Mouse (Mus musculus): ENCODE results near the gene Pds5a. TPM values are rescaled to one million over a fixed set of nuclear protein-coding genes. Genes with fewer than 3 reads are reported as not detected.

Pds5a gene
- polyA plus RNA-seq, 1 experiment from 2014 or later, result 19.8 TPM

GRCm38 (mm10) chr5:65606820-65607219, 91.3 kb downstream of the Pds5a start:
- H3K27ac ChIP-seq (ENCODE audit: low read length), result no peak overlapping the region
- H3K36me3 ChIP-seq (ENCODE audit: insufficient read depth, low read length), result 0 out of 2 replicates have a peak, but pooled peaks cover 8% of the 10 kb centered on the region
- TF ChIP-seq EP300 (IDR thresholded peaks at IDR 0.05), result no peak
- TF ChIP-seq CTCF (IDR thresholded peaks at IDR 0.05), result no peak
- no peak for DNase-seq (ENCODE audit: low spot score)
- no peaks in the 10 kb centered on the region for H3K9me3 ChIP-seq (ENCODE audit: low read length)
- no peak overlapping the region for H3K4me2 ChIP-seq (replicated peaks; ENCODE audit: low read depth, low read length)
- no peaks in the 10 kb centered on the region for H3K4me1 ChIP-seq (ENCODE audit: insufficient read depth, low read depth, low read length)
- no peaks in the 10 kb centered on the region for H3K27me3 ChIP-seq (replicated peaks; ENCODE audit: insufficient read depth, low read length)
- 88% methylated on average over 1 of the region's 1 CpGs for WGBS
- no peak for ATAC-seq
- no peak overlapping the region for H3K9ac ChIP-seq (replicated peaks; ENCODE audit: low read depth)
- H3K4me3 ChIP-seq (ENCODE audit: low read depth, low read length), result no peak overlapping the region

DNA sequence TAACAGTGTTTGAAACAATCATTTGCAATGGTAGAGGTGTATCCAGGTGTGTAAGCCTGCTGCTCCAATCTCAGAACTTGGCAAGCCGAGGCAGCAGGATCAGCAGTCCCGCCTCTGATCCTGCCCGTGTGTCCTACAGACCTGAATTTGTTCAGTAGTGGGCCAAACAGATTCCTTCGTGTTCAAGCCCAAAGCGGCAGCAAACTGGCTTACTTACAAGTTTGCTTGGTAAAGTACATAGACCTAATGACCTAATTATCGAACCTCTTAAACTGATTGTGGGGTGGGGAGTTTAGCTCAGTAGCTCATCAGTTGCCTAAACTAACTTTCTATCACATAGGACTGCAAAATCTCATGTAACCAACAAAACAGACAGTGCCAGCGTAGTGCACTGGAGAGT, 98.4 kb downstream of the Pds5a start:
- 87% methylated on average over 7 of the region's 7 CpGs for WGBS
- no peak for DNase-seq (ENCODE audit: low spot score)
- H3K4me1 ChIP-seq (ENCODE audit: insufficient read depth, low read depth, low read length), result no peaks in the 10 kb centered on the region
- no peak overlapping the region for H3K4me2 ChIP-seq (replicated peaks; ENCODE audit: low read depth, low read length)
- no peak overlapping the region for H3K4me3 ChIP-seq (ENCODE audit: low read depth, low read length)
- ATAC-seq, result no peak
- H3K36me3 ChIP-seq (ENCODE audit: insufficient read depth, low read length), result peaks cover 1% of the 10 kb centered on the region; the same call in 1 of the 2 replicates
- no peak for TF ChIP-seq CTCF (IDR thresholded peaks at IDR 0.05)
- TF ChIP-seq EP300 (IDR thresholded peaks at IDR 0.05), result no peak
- no peak overlapping the region for H3K9ac ChIP-seq (replicated peaks; ENCODE audit: low read depth)
- H3K9me3 ChIP-seq (ENCODE audit: low read length), result no peaks in the 10 kb centered on the region
- no peak overlapping the region for H3K27ac ChIP-seq (ENCODE audit: low read length)
- no peaks in the 10 kb centered on the region for H3K27me3 ChIP-seq (replicated peaks; ENCODE audit: insufficient read depth, low read length)

DNA sequence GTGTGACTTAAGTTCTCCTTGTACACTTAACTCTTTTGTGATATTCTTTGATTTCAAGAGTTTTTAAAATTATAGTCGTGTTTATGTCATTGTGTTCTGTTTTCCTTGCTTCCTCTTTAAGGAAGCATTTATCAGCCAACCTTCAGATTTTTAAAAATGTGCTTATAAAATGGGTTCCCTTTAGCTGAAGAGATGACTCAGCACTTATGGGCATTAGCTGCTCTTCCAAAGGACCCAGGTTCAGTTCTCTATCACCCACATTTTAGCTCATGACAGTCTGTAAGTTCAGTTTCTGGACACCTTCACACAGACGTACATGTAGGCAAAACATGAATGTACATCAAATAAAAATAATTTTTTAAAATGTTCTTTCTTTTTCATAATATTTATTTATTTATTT, 105.7 kb downstream of the Pds5a start:
- H3K4me1 ChIP-seq (ENCODE audit: insufficient read depth, low read depth, low read length), result no peaks in the 10 kb centered on the region
- 82% methylated on average over 2 of the region's 2 CpGs for WGBS
- DNase-seq (ENCODE audit: low spot score) (no peak), ATAC-seq (no peak)
- no peaks in the 10 kb centered on the region for H3K9me3 ChIP-seq (ENCODE audit: low read length)
- no peak overlapping the region for H3K9ac ChIP-seq (replicated peaks; ENCODE audit: low read depth)
- 0 out of 2 replicates have a peak, but pooled peaks cover 8% of the 10 kb centered on the region for H3K36me3 ChIP-seq (ENCODE audit: insufficient read depth, low read length)
- no peak overlapping the region for H3K4me2 ChIP-seq (replicated peaks; ENCODE audit: low read depth, low read length)
- no peaks in the 10 kb centered on the region for H3K27me3 ChIP-seq (replicated peaks; ENCODE audit: insufficient read depth, low read length)
- no peak for TF ChIP-seq CTCF (IDR thresholded peaks at IDR 0.05)
- TF ChIP-seq EP300 (IDR thresholded peaks at IDR 0.05), result no peak
- H3K4me3 ChIP-seq (ENCODE audit: low read depth, low read length), result no peak overlapping the region
- no peak overlapping the region for H3K27ac ChIP-seq (ENCODE audit: low read length)

GRCm38 (mm10) chr5:65590199-65590598, 107.9 kb downstream of the Pds5a start:
- Histone ChIP-seq H3K27ac (ENCODE audit: low read length) (no peak overlapping the region), H3K4me2 (replicated peaks; ENCODE audit: low read depth, low read length) (no peak overlapping the region), H3K9ac (replicated peaks; ENCODE audit: low read depth) (no peak overlapping the region), H3K36me3 (ENCODE audit: insufficient read depth, low read length) (0 out of 2 replicates have a peak, but pooled peaks cover 8% of the 10 kb centered on the region), H3K4me3 (ENCODE audit: low read depth, low read length) (no peak overlapping the region), H3K4me1 (ENCODE audit: insufficient read depth, low read depth, low read length) (no peaks in the 10 kb centered on the region), H3K27me3 (replicated peaks; ENCODE audit: insufficient read depth, low read length) (no peaks in the 10 kb centered on the region), H3K9me3 (ENCODE audit: low read length) (no peaks in the 10 kb centered on the region)
- WGBS, result 67% methylated on average over 1 of the region's 1 CpGs
- DNase-seq (ENCODE audit: low spot score) (no peak), ATAC-seq (no peak)
- no peak for TF ChIP-seq CTCF (IDR thresholded peaks at IDR 0.05)
- no peak for TF ChIP-seq EP300 (IDR thresholded peaks at IDR 0.05)

DNA sequence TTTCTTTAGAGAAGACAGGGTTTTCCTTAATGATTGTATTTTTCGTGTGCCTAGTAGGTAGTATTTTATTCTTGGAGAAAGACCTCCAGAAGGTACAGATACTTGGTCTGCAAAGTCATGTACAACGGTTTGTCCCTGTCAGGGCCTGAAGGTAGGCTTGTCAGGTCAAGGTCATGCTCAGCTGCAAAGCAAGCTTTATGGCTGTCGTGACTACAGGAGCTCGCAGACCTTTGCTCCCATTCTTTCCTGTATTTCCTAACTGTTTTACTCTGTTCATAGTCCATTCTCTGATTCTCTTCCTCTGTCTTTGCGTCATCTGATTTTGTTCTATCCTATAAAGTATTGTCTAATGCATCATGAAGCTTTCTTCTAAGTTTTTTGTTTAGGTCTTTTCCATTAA, 111.8 kb downstream of the Pds5a start:
- TF ChIP-seq CTCF (IDR thresholded peaks at IDR 0.05) (no peak), EP300 (IDR thresholded peaks at IDR 0.05) (no peak)
- no peaks in the 10 kb centered on the region for H3K9me3 ChIP-seq (ENCODE audit: low read length)
- H3K27me3 ChIP-seq (replicated peaks; ENCODE audit: insufficient read depth, low read length), result no peaks in the 10 kb centered on the region
- no peak overlapping the region for H3K27ac ChIP-seq (ENCODE audit: low read length)
- DNase-seq (ENCODE audit: low spot score), result no peak
- H3K4me1 ChIP-seq (ENCODE audit: insufficient read depth, low read depth, low read length), result no peaks in the 10 kb centered on the region
- 80% methylated on average over 5 of the region's 5 CpGs for WGBS
- H3K4me3 ChIP-seq (ENCODE audit: low read depth, low read length), result no peak overlapping the region
- ATAC-seq, result no peak
- H3K4me2 ChIP-seq (replicated peaks; ENCODE audit: low read depth, low read length), result no peak overlapping the region
- H3K9ac ChIP-seq (replicated peaks; ENCODE audit: low read depth), result no peak overlapping the region
- H3K36me3 ChIP-seq (ENCODE audit: insufficient read depth, low read length), result no peaks in the 10 kb centered on the region

GRCm38 (mm10) chr5:65578545-65578944, 119.5 kb downstream of the Pds5a start:
- H3K4me3 ChIP-seq (ENCODE audit: low read depth, low read length), result no peak overlapping the region
- H3K27ac ChIP-seq (ENCODE audit: low read length), result no peak overlapping the region
- no peak for DNase-seq (ENCODE audit: low spot score)
- H3K36me3 ChIP-seq (ENCODE audit: insufficient read depth, low read length), result no peaks in the 10 kb centered on the region
- 78% methylated on average over 3 of the region's 3 CpGs for WGBS
- TF ChIP-seq CTCF (IDR thresholded peaks at IDR 0.05) (no peak), EP300 (IDR thresholded peaks at IDR 0.05) (no peak)
- H3K9ac ChIP-seq (replicated peaks; ENCODE audit: low read depth), result no peak overlapping the region
- H3K9me3 ChIP-seq (ENCODE audit: low read length), result no peaks in the 10 kb centered on the region
- no peak overlapping the region for H3K4me2 ChIP-seq (replicated peaks; ENCODE audit: low read depth, low read length)
- H3K27me3 ChIP-seq (replicated peaks; ENCODE audit: insufficient read depth, low read length), result no peaks in the 10 kb centered on the region
- no peak for ATAC-seq
- no peaks in the 10 kb centered on the region for H3K4me1 ChIP-seq (ENCODE audit: insufficient read depth, low read depth, low read length)

- 73% methylated on average over 2 of the region's 2 CpGs for WGBS
- TF ChIP-seq CTCF (IDR thresholded peaks at IDR 0.05), result no peak
- no peak for TF ChIP-seq EP300 (IDR thresholded peaks at IDR 0.05)
- no peak for DNase-seq (ENCODE audit: low spot score)
Measured at GRCm38 (mm10) chr5:65575896-65576295, 122.2 kb downstream of the Pds5a start.

More at GRCm38 (mm10) chr5:65575896-65576295, 122.2 kb downstream of the Pds5a start:
- no peaks in the 10 kb centered on the region for H3K9me3 ChIP-seq (ENCODE audit: low read length)
- no peak overlapping the region for H3K27ac ChIP-seq (ENCODE audit: low read length)
- H3K4me1 ChIP-seq (ENCODE audit: insufficient read depth, low read depth, low read length), result no peaks in the 10 kb centered on the region
- no peaks in the 10 kb centered on the region for H3K27me3 ChIP-seq (replicated peaks; ENCODE audit: insufficient read depth, low read length)
- ATAC-seq, result no peak
- no peak overlapping the region for H3K4me3 ChIP-seq (ENCODE audit: low read depth, low read length)
- H3K36me3 ChIP-seq (ENCODE audit: insufficient read depth, low read length), result no peaks in the 10 kb centered on the region
- H3K9ac ChIP-seq (replicated peaks; ENCODE audit: low read depth), result no peak overlapping the region
- no peak overlapping the region for H3K4me2 ChIP-seq (replicated peaks; ENCODE audit: low read depth, low read length)

Data from lung, postnatal 0 days (tissue).